Mouse (Mus musculus) C2C12 (cell line): Measurements from ENCODE around the gene Fam166a. TPM values are rescaled to one million over a fixed set of nuclear protein-coding genes. Genes with fewer than 3 reads are reported as not detected.

ENCODE experiments used
- H3K27me3 ChIP-seq: one replicate; pipeline ENCODE4 v1.6.1; 2011; ENCODE audit not compliant: control insufficient read depth, insufficient read depth, insufficient read length
- H3K36me3 ChIP-seq: one replicate; pipeline ENCODE4 v1.6.1; 2011; ENCODE audit not compliant: control insufficient read depth, insufficient read depth
- H3K4me3 ChIP-seq: one replicate; pipeline ENCODE4 v1.5.1; 2011; ENCODE audit warnings: mild to moderate bottlenecking, control low read depth; ENCODE audit not compliant: poor library complexity, insufficient read depth, severe bottlenecking
- H3K79me2 ChIP-seq: one replicate; pipeline ENCODE4 v1.6.1; 2011; ENCODE audit not compliant: control insufficient read depth, insufficient read depth
- H3K79me3 ChIP-seq: one replicate; pipeline ENCODE4 v1.6.1; 2011; ENCODE audit warnings: low read depth, control low read depth
- H3ac ChIP-seq: one replicate; pipeline ENCODE3; 2011; ENCODE audit warnings: low read depth; ENCODE audit not compliant: control insufficient read depth, insufficient read length
- CEBPB ChIP-seq: IDR thresholded peaks from one replicate; pipeline ENCODE4 v1.6.1; 2011; ENCODE audit warnings: low read depth, mild to moderate bottlenecking, control low read depth, moderate library complexity
- CTCF ChIP-seq: IDR thresholded peaks from one replicate; pipeline ENCODE4 v1.5.1; 2011; ENCODE audit not compliant: control insufficient read depth, insufficient read depth, insufficient read length
- FOSL1 ChIP-seq: IDR thresholded peaks from one replicate; pipeline ENCODE4 v1.8.0; 2011; ENCODE audit warnings: mild to moderate bottlenecking, low read length; ENCODE audit not compliant: poor library complexity, insufficient read depth, severe bottlenecking
- MAX ChIP-seq: IDR thresholded peaks from one replicate; pipeline ENCODE4 v1.6.1; 2011; ENCODE audit warnings: mild to moderate bottlenecking, control low read depth
- MYOD1 ChIP-seq: IDR thresholded peaks from one replicate; pipeline ENCODE4 v1.6.1; 2011; ENCODE audit warnings: low read depth; ENCODE audit not compliant: control insufficient read depth, insufficient read length
- MYOG ChIP-seq: IDR thresholded peaks from one replicate; pipeline ENCODE4 v1.6.1; 2011; ENCODE audit not compliant: control insufficient read depth, insufficient read length; ENCODE audit errors: extremely low read depth
- USF1 ChIP-seq: IDR thresholded peaks from one replicate; pipeline ENCODE4 v1.6.1; 2011; ENCODE audit warnings: low read depth, mild to moderate bottlenecking, control low read depth, moderate library complexity
- polyA plus RNA-seq: library from polyadenylated mRNA; unstranded; fragments of >200 nt; fragmentation: generic; extraction: Trizol; gene quantifications from one replicate; pipeline ENCODE4 v1.2.1, GENCODE M21; 2012; ENCODE audit warnings: missing spikeins

The Fam166a gene
- polyA plus RNA-seq, 1 experiment, result not detected

DNA sequence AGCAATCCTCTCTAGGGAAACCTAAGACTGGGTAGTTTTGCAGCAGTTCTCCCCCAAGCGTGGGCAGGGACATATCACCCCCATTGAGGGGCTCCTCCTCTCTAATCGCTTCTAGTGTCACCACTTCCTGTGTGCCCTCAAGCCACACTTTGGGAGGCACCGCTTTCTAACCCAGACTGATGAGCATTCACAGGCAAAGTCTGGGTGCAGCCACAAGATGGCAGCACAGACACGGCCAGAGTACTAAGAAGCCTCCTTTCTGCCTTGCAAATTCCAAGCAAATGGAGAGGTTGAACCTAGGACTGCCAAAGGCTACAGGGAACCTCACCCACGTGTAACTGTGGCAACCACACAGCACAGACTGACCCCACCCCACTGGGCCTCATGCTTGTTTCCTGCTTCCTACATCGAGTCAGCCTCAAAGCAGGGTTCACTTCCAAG is 25.2 kb upstream of the Fam166a start:
- H3K4me3 ChIP-seq, result no peak overlapping the region
- H3ac ChIP-seq, result peak overlapping the region; percentile 2
- H3K79me2 ChIP-seq, result peaks cover 30% of the 10 kb centered on the region
- H3K36me3 ChIP-seq, result peaks cover 12% of the 10 kb centered on the region
- no peak for TF ChIP-seq FOSL1
- peak; percentile 86 for TF ChIP-seq CTCF
- H3K79me3 ChIP-seq, result peaks cover 3% of the 10 kb centered on the region
- no peaks in the 10 kb centered on the region for H3K27me3 ChIP-seq

DNA sequence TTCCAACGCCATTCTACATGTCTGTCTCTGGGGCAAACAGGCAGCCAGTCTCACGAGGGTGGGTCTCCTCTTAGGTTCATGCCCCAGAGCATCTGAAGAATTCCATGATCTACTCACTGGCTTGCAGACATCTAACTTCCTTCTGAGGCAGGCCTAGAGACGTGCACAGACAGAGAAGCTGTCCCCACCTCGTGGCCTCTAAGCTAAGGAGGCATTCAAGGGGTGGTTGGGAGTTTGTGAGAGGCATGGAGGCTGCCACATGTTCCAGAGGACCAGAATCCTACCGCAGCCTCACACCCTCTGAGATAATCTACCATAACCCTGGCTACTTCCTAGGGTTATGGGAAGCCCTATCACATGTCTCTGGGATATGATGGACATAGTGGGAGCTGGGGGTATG is 24.5 kb upstream of the Fam166a start:
- peaks cover 12% of the 10 kb centered on the region for H3K36me3 ChIP-seq
- TF ChIP-seq FOSL1 (no peak), CEBPB (no peak), USF1 (no peak), MYOG (no peak), CTCF (no peak), MYOD1 (no peak), MAX (no peak)
- H3K27me3 ChIP-seq, result no peaks in the 10 kb centered on the region
- peaks cover 30% of the 10 kb centered on the region for H3K79me2 ChIP-seq
- H3K4me3 ChIP-seq, result no peak overlapping the region
- no peak overlapping the region for H3ac ChIP-seq
- peaks cover 3% of the 10 kb centered on the region for H3K79me3 ChIP-seq

GRCm38 (mm10) chr2:25194486-25195171 is 23.9 kb upstream of the Fam166a start:
- no peak for TF ChIP-seq MAX
- Histone ChIP-seq H3K36me3 (peaks cover 14% of the 10 kb centered on the region), H3K79me3 (peaks cover 3% of the 10 kb centered on the region), H3K4me3 (no peak overlapping the region), H3ac (peak overlapping the region; percentile 14), H3K79me2 (peaks cover 30% of the 10 kb centered on the region), H3K27me3 (no peaks in the 10 kb centered on the region)

GRCm38 (mm10) chr2:25195211-25196156 is 23.1 kb upstream of the Fam166a start:
- H3K4me3 ChIP-seq, result peak overlapping the region; percentile 25
- peaks cover 22% of the 10 kb centered on the region for H3K36me3 ChIP-seq
- H3K27me3 ChIP-seq, result no peaks in the 10 kb centered on the region
- peaks cover 3% of the 10 kb centered on the region for H3K79me3 ChIP-seq
- H3K79me2 ChIP-seq, result peaks cover 30% of the 10 kb centered on the region
- peak overlapping the region; percentile 41 for H3ac ChIP-seq
- TF ChIP-seq MYOG (no peak), CTCF (no peak), MYOD1 (no peak), USF1 (no peak), CEBPB (no peak), MAX (no peak), FOSL1 (no peak)

- TF ChIP-seq FOSL1, result no peak
- no peak for TF ChIP-seq MYOG
- TF ChIP-seq CTCF, result no peak
- TF ChIP-seq MAX, result no peak
- TF ChIP-seq MYOD1, result no peak
- no peak for TF ChIP-seq USF1
- no peak for TF ChIP-seq CEBPB
- no peaks in the 10 kb centered on the region for H3K27me3 ChIP-seq
- H3K36me3 ChIP-seq, result peaks cover 31% of the 10 kb centered on the region
- peak within 1 kb of the TSS; percentile 41 for H3ac ChIP-seq
- H3K79me2 ChIP-seq, result peaks cover 30% of the 10 kb centered on the region
- H3K79me3 ChIP-seq, result peaks cover 3% of the 10 kb centered on the region
- peak within 1 kb of the TSS; percentile 25 for H3K4me3 ChIP-seq
Observed at GRCm38 (mm10) chr2:25196172-25196954, 22.2 kb upstream of the Fam166a start, which contains the start of gene Tor4a. Tor4a (minus strand) TSS chr2:25196886.
